In genomic region chr7:110628273-110628600, GRCm38 (mm10) we compare ENCODE assay signal across 8 mouse cellular contexts. TPM values are rescaled to one million over a fixed set of nuclear protein-coding genes. Genes with fewer than 3 reads are reported as not detected.
DNase-seq lines count a peak whose midpoint lies in the region; ATAC-seq and TF ChIP-seq lines count a peak whose summit lies in the region.

No protein-coding gene starts in this region.

- H3K27me3 ChIP-seq in kidney, embryonic 14.5 days (ENCODE audit: control insufficient read depth, insufficient read depth, low read length): peaks cover 37% of the 10 kb centered on the region
- H3K27me3 ChIP-seq in hindbrain, embryonic 15.5 days: peaks cover 53% of the 10 kb centered on the region
- peaks cover 75% of the 10 kb centered on the region for H3K27me3 ChIP-seq in midbrain, embryonic 15.5 days (replicated peaks)

- no peaks in the 10 kb centered on the region for H3K9me3 ChIP-seq in kidney, embryonic 14.5 days (ENCODE audit: control insufficient read depth, low read length)
- H3K9me3 ChIP-seq in hindbrain, embryonic 15.5 days: no peaks in the 10 kb centered on the region
- no peaks in the 10 kb centered on the region for H3K9me3 ChIP-seq in midbrain, embryonic 15.5 days

- H3K36me3 ChIP-seq in kidney, embryonic 14.5 days (ENCODE audit: control insufficient read depth, insufficient read depth, low read length): no peaks in the 10 kb centered on the region
- H3K36me3 ChIP-seq in hindbrain, embryonic 15.5 days: no peaks in the 10 kb centered on the region
- H3K36me3 ChIP-seq in midbrain, embryonic 15.5 days (replicated peaks): no peaks in the 10 kb centered on the region

- H3K4me3 ChIP-seq in kidney, embryonic 14.5 days (ENCODE audit: low read length): peak overlapping the region; percentile 48
- peak overlapping the region; percentile 53 for H3K4me3 ChIP-seq in cortical plate, adult 2 months (ENCODE audit: insufficient read depth, low read length)
- H3K4me3 ChIP-seq in hindbrain, embryonic 15.5 days: peak overlapping the region; percentile 42
- H3K4me3 ChIP-seq in midbrain, embryonic 15.5 days: peak overlapping the region; percentile 37

- WGBS in kidney, embryonic 14.5 days: 2% methylated on average over 11 of the region's 11 CpGs
- WGBS in hindbrain, embryonic 15.5 days: 4% methylated on average over 11 of the region's 11 CpGs
- WGBS in midbrain, embryonic 15.5 days: 4% methylated on average over 11 of the region's 11 CpGs

- no peak for DNase-seq in kidney, adult 18-20 months
- DNase-seq in MN1 (ENCODE audit: low spot score): no peak
- no peak for DNase-seq in kidney, adult 11 months

- H3K27ac ChIP-seq in kidney, embryonic 14.5 days (ENCODE audit: low read depth, low read length): no peak overlapping the region
- H3K27ac ChIP-seq in cortical plate, adult 2 months (ENCODE audit: insufficient read depth, low read length): no peak overlapping the region
- H3K27ac ChIP-seq in hindbrain, embryonic 15.5 days (replicated peaks): no peak overlapping the region
- no peak overlapping the region for H3K27ac ChIP-seq in midbrain, embryonic 15.5 days

- ATAC-seq in kidney, embryonic 14.5 days (ENCODE audit: low FRiP score, low TSS enrichment): no peak
- ATAC-seq in hindbrain, embryonic 15.5 days (ENCODE audit: low FRiP score, low read depth): no peak
- ATAC-seq in midbrain, embryonic 15.5 days (replicated peaks): no peak
- ATAC-seq in erythroid progenitor cell, adult 5-6 weeks (replicated peaks; ENCODE audit: low FRiP score, poor library complexity, severe bottlenecking): no peak

- TF ChIP-seq POLR2A in cortical plate, adult 2 months (IDR thresholded peaks at IDR 0.05; ENCODE audit: extremely low read depth, insufficient read depth, low read length): no peak

- H3K9ac ChIP-seq in kidney, embryonic 14.5 days (ENCODE audit: low read depth, low read length): peak overlapping the region; percentile 50; the same call in 1 of the 2 replicates
- no peak overlapping the region; the same call in 1 of the 2 replicates for H3K9ac ChIP-seq in hindbrain, embryonic 15.5 days
- no peak overlapping the region; the same call in 1 of the 2 replicates for H3K9ac ChIP-seq in midbrain, embryonic 15.5 days

- peaks cover 12% of the 10 kb centered on the region for H3K4me1 ChIP-seq in kidney, embryonic 14.5 days (ENCODE audit: control insufficient read depth, insufficient read depth, low read length)
- H3K4me1 ChIP-seq in cortical plate, adult 2 months (ENCODE audit: control insufficient read depth, insufficient read depth, low read length): 0 out of 2 replicates have a peak, but pooled peaks cover 1% of the 10 kb centered on the region
- H3K4me1 ChIP-seq in hindbrain, embryonic 15.5 days (replicated peaks): peaks cover 46% of the 10 kb centered on the region
- peaks cover 47% of the 10 kb centered on the region for H3K4me1 ChIP-seq in midbrain, embryonic 15.5 days

- H3K4me2 ChIP-seq in kidney, embryonic 14.5 days (replicated peaks; ENCODE audit: low read depth, low read length): peak overlapping the region; percentile 83
- peak overlapping the region; percentile 84 for H3K4me2 ChIP-seq in hindbrain, embryonic 15.5 days
- peak overlapping the region; percentile 73 for H3K4me2 ChIP-seq in midbrain, embryonic 15.5 days

- no peak for TF ChIP-seq CTCF in cortical plate, adult 2 months (IDR thresholded peaks at IDR 0.05; ENCODE audit: extremely low read depth, insufficient read depth, low read length)

RNA-seq across cellular contexts. Expression of gene Adm, which starts 0.8 kb away (rescaled TPM):
- polyA plus RNA-seq in kidney, embryonic 14.5 days (2014; fragmentation: Nextera tagmentation; extraction: Ambion mirVana): 4.2 and 5.0 TPM in 2 replicates
- 2.0 and 3.0 TPM in 2 replicates for polyA plus RNA-seq in cortical plate, adult 2 months (2012; rRNA removed)
- polyA plus RNA-seq in hindbrain, embryonic 15.5 days (2015; fragmentation: Nextera tagmentation; extraction: Ambion mirVana): 4.0 TPM in 2 replicates
- polyA plus RNA-seq in midbrain, embryonic 15.5 days (2015; fragmentation: Nextera tagmentation; extraction: Ambion mirVana): 4.3 and 4.8 TPM in 2 replicates
- not detected in 2 replicates for total RNA-seq in erythroid progenitor cell, adult 5-6 weeks (2015; ENCODE audit: low replicate concordance)
- not detected in 2 replicates for total RNA-seq in erythroid progenitor cell, adult 5-6 weeks (2017; ENCODE audit: low replicate concordance)

RNA-seq across cellular contexts. Expression of gene Sbf2, which starts 13.5 kb away (rescaled TPM):
- 29.6 and 44.6 TPM in 2 replicates for polyA plus RNA-seq in kidney, embryonic 14.5 days (2014; fragmentation: Nextera tagmentation; extraction: Ambion mirVana)
- polyA plus RNA-seq in cortical plate, adult 2 months (2012; rRNA removed): 32.8 and 34.2 TPM in 2 replicates
- 55.1 and 56.7 TPM in 2 replicates for polyA plus RNA-seq in hindbrain, embryonic 15.5 days (2015; fragmentation: Nextera tagmentation; extraction: Ambion mirVana)
- 63.9 and 69.6 TPM in 2 replicates for polyA plus RNA-seq in midbrain, embryonic 15.5 days (2015; fragmentation: Nextera tagmentation; extraction: Ambion mirVana)
- total RNA-seq in erythroid progenitor cell, adult 5-6 weeks (2015; ENCODE audit: low replicate concordance): 10.9 and 15.5 TPM in 2 replicates
- total RNA-seq in erythroid progenitor cell, adult 5-6 weeks (2017; ENCODE audit: low replicate concordance): 0.38 and 4.1 TPM in 2 replicates
